Mouse (Mus musculus) erythroblast, adult 5-6 weeks (primary cell): ENCODE results near the gene Syngr3. TPM values are rescaled to one million over a fixed set of nuclear protein-coding genes. Genes with fewer than 3 reads are reported as not detected.
"Not testable (repeated sequence)": the region's sequence is repeated elsewhere in the genome, so short reads cannot be mapped to it uniquely, and the experiment has no call there.

Experiments
- ATAC-seq: replicated peaks from 2 replicates; pipeline ENCODE4 v1.8.0; 2016; ENCODE audit warnings: moderate number of reproducible peaks, mild to moderate bottlenecking, moderate TSS enrichment, inconsistent platforms; ENCODE audit not compliant: poor library complexity, low FRiP score, severe bottlenecking
- total RNA-seq, 2 experiments: library from RNA; stranded (forward) in 1 of 2; stranded (reverse) in 1 of 2; fragments of 150-400 nt in 1 of 2; fragments of 200-764, 138-1000 nt in 1 of 2; gene quantifications; 2 replicates each; pipeline versions ENCODE4 v1.2.3 to v1.2.4; 2015 to 2017; ENCODE audit warnings: low replicate concordance in 2 of 2

Syngr3 gene
- total RNA-seq, 2 experiments from 2014 or later = not detected

GRCm38 (mm10) chr17:24687599-24687998, 2.2 kb downstream of the Syngr3 start:
- ATAC-seq = no peak

GRCm38 (mm10) chr17:24687146-24687595, 2.6 kb downstream of the Syngr3 start:
- peak; percentile 76 for ATAC-seq

- ATAC-seq = peak; percentile 81
Measured at GRCm38 (mm10) chr17:24686514-24686913, 3.2 kb downstream of the Syngr3 start.

- ATAC-seq = no peak
Measured at GRCm38 (mm10) chr17:24677500-24678080, 12.2 kb downstream of the Syngr3 start.

- ATAC-seq = no peak
Measured at GRCm38 (mm10) chr17:24676877-24677276, 12.9 kb downstream of the Syngr3 start.

- peak; percentile 77 for ATAC-seq
Measured at GRCm38 (mm10) chr17:24676187-24676586, 13.6 kb downstream of the Syngr3 start.

- ATAC-seq = no peak
Measured at GRCm38 (mm10) chr17:24674277-24674676, 15.5 kb downstream of the Syngr3 start.

GRCm38 (mm10) chr17:24672141-24672540, 17.6 kb downstream of the Syngr3 start:
- no peak for ATAC-seq

GRCm38 (mm10) chr17:24671346-24671745, 18.4 kb downstream of the Syngr3 start:
- no peak for ATAC-seq

- ATAC-seq = no peak
Measured at GRCm38 (mm10) chr17:24670246-24670844, 19.4 kb downstream of the Syngr3 start.

- peak; percentile 94 for ATAC-seq
Measured at GRCm38 (mm10) chr17:24669545-24670245, 20.1 kb downstream of the Syngr3 start, which contains the start of gene Zfp598. Gene Zfp598 (plus strand): TSS chr17:24669687.

GRCm38 (mm10) chr17:24669214-24669544, 20.6 kb downstream of the Syngr3 start:
- not testable (repeated sequence) for ATAC-seq

GRCm38 (mm10) chr17:24667416-24667815, 22.3 kb downstream of the Syngr3 start:
- peak; percentile 50 for ATAC-seq

- not testable (repeated sequence) for ATAC-seq
Measured at GRCm38 (mm10) chr17:24667011-24667410, 22.7 kb downstream of the Syngr3 start.

- no peak for ATAC-seq
Measured at GRCm38 (mm10) chr17:24658017-24658758, 31.6 kb downstream of the Syngr3 start, which contains the start of gene Npw. Gene Npw (minus strand): TSS chr17:24658457.

GRCm38 (mm10) chr17:24654969-24655368, 34.8 kb downstream of the Syngr3 start:
- ATAC-seq = no peak

- ATAC-seq = peak; percentile 84
Measured at GRCm38 (mm10) chr17:24653967-24654710, 35.6 kb downstream of the Syngr3 start.

GRCm38 (mm10) chr17:24651835-24652234, 37.9 kb downstream of the Syngr3 start:
- ATAC-seq = no peak

- no peak for ATAC-seq
Measured at GRCm38 (mm10) chr17:24650766-24651165, 39.0 kb downstream of the Syngr3 start.
